Mouse (Mus musculus): Measurements from ENCODE around the gene Ndufb11. TPM values are rescaled to one million over a fixed set of nuclear protein-coding genes. Genes with fewer than 3 reads are reported as not detected.

Gene Ndufb11
- total and polyA plus RNA-seq, 3 experiments = 262 to 357 TPM; not detected in 1

- Histone ChIP-seq H3K9ac (ENCODE audit: control insufficient read depth, low read depth, low read length, poor library complexity, severe bottlenecking) (peak overlapping the region; percentile 87), H3K36me3 (ENCODE audit: control insufficient read depth in 1 of 2, insufficient read depth in 2 of 2, low read length in 2 of 2) (peaks cover 0 to 24% of the 10 kb centered on the region in 2 experiments; a peak in 2 of 4 replicates), H3K4me1 (ENCODE audit: control insufficient read depth in 1 of 2, insufficient read depth in 2 of 2, low read length in 2 of 2) (peaks cover 3 to 16% of the 10 kb centered on the region in 2 experiments; a peak in 3 of 4 replicates), H3K27ac (ENCODE audit: control insufficient read depth, low read depth, low read length) (peak overlapping the region; percentile 87), H3K9me3 (replicated peaks; ENCODE audit: insufficient read depth, low read length) (no peaks in the 10 kb centered on the region), H3K79me2 (ENCODE audit: control insufficient read depth, insufficient read depth, low read length, poor library complexity) (peaks cover 19% of the 10 kb centered on the region), H3K4me3 (ENCODE audit: control insufficient read depth in 1 of 2, insufficient read depth in 1 of 2, low read depth in 2 of 2, low read length in 2 of 2) (peak overlapping the region; percentile 69 to 75), H3K27me3 (ENCODE audit: control insufficient read depth in 1 of 2, insufficient read depth in 2 of 2, low read length in 2 of 2) (no peaks in the 10 kb centered on the region)
- peak; percentile 74 for DNase-seq (ENCODE audit: low read depth, low spot score)
- no peak for TF ChIP-seq RCOR1 (IDR thresholded peaks at IDR 0.05; ENCODE audit: low read depth, low read length)
- peak; percentile 92 for TF ChIP-seq ZNF384 (IDR thresholded peaks at IDR 0.05; ENCODE audit: low read depth, low read length)
Observed at GRCm38 (mm10) chrX:20658891-20659406, 41.5 kb upstream of the Ndufb11 start.

GRCm38 (mm10) chrX:20658026-20658652, 40.7 kb upstream of the Ndufb11 start, which contains the start of gene Uba1:
Gene Uba1 (plus strand): TSS chrX:20658326.
- H3K36me3 ChIP-seq (ENCODE audit: control insufficient read depth in 1 of 2, insufficient read depth in 2 of 2, low read length in 2 of 2) = peaks cover 0 to 20% of the 10 kb centered on the region in 2 experiments; a peak in 2 of 4 replicates
- H3K27ac ChIP-seq (ENCODE audit: control insufficient read depth, low read depth, low read length) = peak within 1 kb of the TSS; percentile 87
- peaks cover 11% of the 10 kb centered on the region for H3K79me2 ChIP-seq (ENCODE audit: control insufficient read depth, insufficient read depth, low read length, poor library complexity)
- H3K4me3 ChIP-seq (ENCODE audit: control insufficient read depth in 1 of 2, insufficient read depth in 1 of 2, low read depth in 2 of 2, low read length in 2 of 2) = peak within 1 kb of the TSS; percentile 69 to 75
- peaks cover 3 to 11% of the 10 kb centered on the region in 2 experiments; a peak in 2 of 4 replicates for H3K4me1 ChIP-seq (ENCODE audit: control insufficient read depth in 1 of 2, insufficient read depth in 2 of 2, low read length in 2 of 2)
- H3K9me3 ChIP-seq (replicated peaks; ENCODE audit: insufficient read depth, low read length) = no peaks in the 10 kb centered on the region
- peak; percentile 98 for DNase-seq (ENCODE audit: low read depth, low spot score)
- H3K27me3 ChIP-seq (ENCODE audit: control insufficient read depth in 1 of 2, insufficient read depth in 2 of 2, low read length in 2 of 2) = no peaks in the 10 kb centered on the region
- H3K9ac ChIP-seq (ENCODE audit: control insufficient read depth, low read depth, low read length, poor library complexity, severe bottlenecking) = peak within 1 kb of the TSS; percentile 87
- TF ChIP-seq MXI1 (IDR thresholded peaks at IDR 0.05; ENCODE audit: low read depth, low read length) (peak; percentile 100), SIN3A (IDR thresholded peaks at IDR 0.05; ENCODE audit: low read length) (peak; percentile 100), GABPA (IDR thresholded peaks at IDR 0.05; ENCODE audit: low read depth, low read length) (no peak), NELFE (IDR thresholded peaks at IDR 0.05; ENCODE audit: low read depth, low read length) (peak; percentile 98), ZMIZ1 (IDR thresholded peaks at IDR 0.05; ENCODE audit: low read depth, low read length) (peak; percentile 94), RAD21 (IDR thresholded peaks at IDR 0.05; ENCODE audit: low read depth, low read length) (no peak), UBTF (IDR thresholded peaks at IDR 0.05; ENCODE audit: borderline replicate concordance, insufficient read depth, low read depth, low read length) (peak; percentile 96; the same call in 1 of the 2 replicates), ZC3H11A (IDR thresholded peaks at IDR 0.05; ENCODE audit: low read depth, low read length) (no peak), TCF12 (IDR thresholded peaks at IDR 0.05; ENCODE audit: low read depth, low read length) (peak; percentile 82), ETS1 (IDR thresholded peaks at IDR 0.05; ENCODE audit: low read depth, low read length) (0 out of 2 replicates have a peak, but pooled peaks have one; percentile 55), USF1 (IDR thresholded peaks at IDR 0.05; ENCODE audit: low read depth, low read length) (peak; percentile 83), MAFK (IDR thresholded peaks at IDR 0.05; ENCODE audit: borderline replicate concordance, low read depth, low read length) (no peak), POLR2AphosphoS2 (IDR thresholded peaks at IDR 0.05; ENCODE audit: low read length) (peak; percentile 95), POLR2A (IDR thresholded peaks at IDR 0.05; ENCODE audit: control insufficient read depth in 1 of 2, insufficient read depth in 1 of 2, low read depth in 1 of 2, low read length in 2 of 2, poor library complexity in 1 of 2) (peak; percentile 81 to 92), KAT2A (conservative IDR thresholded peaks at IDR 0.05; ENCODE audit: low read depth, low read length) (peak; percentile 89), ZNF384 (IDR thresholded peaks at IDR 0.05; ENCODE audit: low read depth, low read length) (peak; percentile 92), ELF1 (IDR thresholded peaks at IDR 0.05; ENCODE audit: low read depth, low read length) (peak; percentile 74), E2F4 (IDR thresholded peaks at IDR 0.05; ENCODE audit: borderline replicate concordance, low read depth, low read length) (peak; percentile 67), MYC (IDR thresholded peaks at IDR 0.05; ENCODE audit: low read depth, low read length) (peak; percentile 100), USF2 (IDR thresholded peaks at IDR 0.05; ENCODE audit: borderline replicate concordance in 1 of 2, insufficient read depth in 1 of 2, low read depth in 1 of 2, low read length in 2 of 2) (no peak), POLR2AphosphoS5 (IDR thresholded peaks at IDR 0.05; ENCODE audit: borderline replicate concordance, low read depth, low read length) (no peak), GATA1 (IDR thresholded peaks at IDR 0.05; ENCODE audit: low read depth, low read length) (no peak), NRF1 (IDR thresholded peaks at IDR 0.05; ENCODE audit: insufficient read depth, low read depth, low read length, poor library complexity, severe bottlenecking) (peak; percentile 68), MEF2A (IDR thresholded peaks at IDR 0.05; ENCODE audit: extremely low read depth, insufficient replicate concordance, low read depth, low read length, poor library complexity, severe bottlenecking) (0 out of 2 replicates have a peak, but pooled peaks have one; percentile 24), RCOR1 (IDR thresholded peaks at IDR 0.05; ENCODE audit: low read depth, low read length) (no peak; the same call in none of the 2 replicates), EP300 (IDR thresholded peaks at IDR 0.05; ENCODE audit: low read depth in 1 of 2, low read length in 2 of 2) (peak in 1 of 2 experiments; percentile 52; a peak in 2 of 4 replicates), TBP (IDR thresholded peaks at IDR 0.05; ENCODE audit: low read depth, low read length) (peak; percentile 95), HCFC1 (IDR thresholded peaks at IDR 0.05; ENCODE audit: low read depth, low read length) (peak; percentile 99)
